Mouse (Mus musculus) liver, embryonic 14.5 days (tissue): ENCODE results near the gene Tnfaip6.

ENCODE experiments used
- CTCF ChIP-seq: IDR thresholded peaks from 2 replicates; pipeline ENCODE4 v1.5.1; 2016; ENCODE audit warnings: antibody characterized with exemption, low read depth, control low read depth
- EP300 ChIP-seq: IDR thresholded peaks from 2 replicates; pipeline ENCODE4 v1.6.1; 2016; ENCODE audit warnings: antibody characterized with exemption, low read depth

DNA sequence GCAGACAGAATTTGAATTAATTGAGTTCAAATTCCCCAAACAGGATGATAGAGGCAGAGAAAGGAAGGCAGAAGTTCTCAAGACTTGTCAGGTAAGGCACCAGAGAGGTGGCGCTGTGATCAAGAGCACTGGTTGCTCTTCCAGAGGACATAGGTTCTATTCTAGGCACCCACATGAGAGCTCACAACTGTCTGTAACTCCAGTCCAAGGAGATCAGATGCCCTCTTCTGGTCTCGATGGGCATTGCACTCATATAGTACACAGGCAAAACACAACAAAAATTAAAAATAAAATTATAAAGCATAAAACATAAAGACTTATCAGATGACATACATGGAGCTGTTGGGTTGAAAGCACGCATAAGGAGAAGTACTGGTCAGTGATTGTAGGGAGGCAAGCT, 8.4 kb upstream of the Tnfaip6 start:
- TF ChIP-seq EP300 = no peak
- TF ChIP-seq CTCF = peak; percentile 34; the same call in 1 of the 2 replicates
